Mouse (Mus musculus): ENCODE data around the gene Ptn. TPM values are rescaled to one million over a fixed set of nuclear protein-coding genes. Genes with fewer than 3 reads are reported as not detected.
"Not testable (repeated sequence)": the region's sequence is repeated elsewhere in the genome, so short reads cannot be mapped to it uniquely, and the experiment has no call there.

The Ptn gene
- polyA plus RNA-seq, 1 experiment from 2014 or later = 293 TPM

DNA sequence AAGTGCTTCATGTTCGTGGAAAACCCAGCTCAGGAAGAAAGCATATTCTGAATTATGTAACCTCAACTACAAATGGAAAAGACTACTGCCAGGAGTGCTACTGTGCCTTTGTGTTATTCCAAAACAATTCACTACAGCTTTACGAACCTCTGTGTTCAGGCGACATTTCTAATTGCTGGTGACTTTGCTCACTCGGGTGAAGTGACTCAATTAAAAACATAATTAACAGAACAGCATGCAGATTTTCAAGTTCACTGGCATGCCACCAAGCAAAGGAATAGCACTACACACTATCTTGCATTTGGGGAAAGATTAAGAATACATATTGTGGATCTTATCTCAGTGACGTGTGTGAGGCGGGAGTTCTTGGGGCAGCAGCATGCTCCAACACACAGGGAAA is 57.1 kb downstream of the Ptn start:
- Histone ChIP-seq H3K27ac (ENCODE audit: low read depth, low read length) (no peak overlapping the region), H3K9ac (ENCODE audit: low read depth, low read length) (no peak overlapping the region), H3K36me3 (ENCODE audit: control insufficient read depth, insufficient read depth, low read length) (peaks cover 6% of the 10 kb centered on the region), H3K27me3 (ENCODE audit: control insufficient read depth, insufficient read depth, low read length) (no peaks in the 10 kb centered on the region), H3K4me2 (replicated peaks; ENCODE audit: low read depth, low read length) (no peak overlapping the region), H3K9me3 (ENCODE audit: control insufficient read depth, low read length) (no peaks in the 10 kb centered on the region), H3K4me3 (ENCODE audit: low read length) (no peak overlapping the region), H3K4me1 (ENCODE audit: control insufficient read depth, insufficient read depth, low read length) (no peaks in the 10 kb centered on the region)
- WGBS = 69% methylated on average over 6 of the region's 6 CpGs
- no peak for ATAC-seq (ENCODE audit: low FRiP score, low TSS enrichment)

DNA sequence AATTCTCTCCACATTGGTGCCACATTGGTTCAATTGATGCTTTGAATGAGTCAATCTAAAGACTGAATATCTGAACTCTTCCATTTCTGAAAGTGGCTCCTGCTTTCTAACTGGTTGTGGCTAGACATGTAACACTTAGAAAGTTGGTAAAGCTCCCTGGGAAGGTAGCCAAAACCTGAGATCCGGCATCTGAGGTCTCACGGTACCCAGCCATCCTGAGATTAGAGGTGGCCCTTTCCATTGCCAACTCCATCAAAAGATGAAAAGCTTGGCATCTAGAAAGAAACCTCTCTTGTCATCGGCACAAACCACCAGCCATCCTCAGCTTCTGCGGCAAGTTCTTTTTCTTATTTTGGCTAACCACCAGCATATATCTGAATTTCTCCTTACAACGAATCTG is 70.2 kb downstream of the Ptn start:
- Histone ChIP-seq H3K27me3 (ENCODE audit: control insufficient read depth, insufficient read depth, low read length) (no peaks in the 10 kb centered on the region), H3K4me3 (ENCODE audit: low read length) (no peak overlapping the region), H3K9ac (ENCODE audit: low read depth, low read length) (no peak overlapping the region), H3K4me1 (ENCODE audit: control insufficient read depth, insufficient read depth, low read length) (no peaks in the 10 kb centered on the region), H3K9me3 (ENCODE audit: control insufficient read depth, low read length) (no peaks in the 10 kb centered on the region), H3K27ac (ENCODE audit: low read depth, low read length) (no peak overlapping the region), H3K36me3 (ENCODE audit: control insufficient read depth, insufficient read depth, low read length) (peaks cover 50% of the 10 kb centered on the region), H3K4me2 (replicated peaks; ENCODE audit: low read depth, low read length) (no peak overlapping the region)
- 94% methylated on average over 5 of the region's 5 CpGs for WGBS
- no peak for ATAC-seq (ENCODE audit: low FRiP score, low TSS enrichment)

DNA sequence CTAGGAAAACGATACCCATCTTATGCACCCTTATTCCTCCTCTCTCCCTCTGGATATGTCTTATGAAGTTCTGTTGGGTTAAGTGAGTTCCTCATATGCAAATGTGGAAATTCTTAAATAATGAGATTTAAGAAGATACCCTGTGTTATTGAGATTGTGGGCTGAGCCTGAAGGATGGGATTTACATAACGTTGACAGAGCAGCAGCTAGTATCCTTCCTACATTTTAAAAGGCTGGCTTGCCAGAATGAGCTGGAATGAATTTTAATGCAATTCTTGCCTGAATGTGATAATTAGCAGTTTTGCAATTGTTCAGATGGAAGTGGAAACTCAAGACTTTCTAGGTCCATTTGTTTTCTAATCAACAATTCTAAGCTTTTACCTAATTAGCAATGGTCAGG is 73.3 kb downstream of the Ptn start:
- Histone ChIP-seq H3K9me3 (ENCODE audit: control insufficient read depth, low read length) (0 out of 2 replicates have a peak, but pooled peaks cover 6% of the 10 kb centered on the region), H3K9ac (ENCODE audit: low read depth, low read length) (no peak overlapping the region), H3K27ac (ENCODE audit: low read depth, low read length) (no peak overlapping the region), H3K36me3 (ENCODE audit: control insufficient read depth, insufficient read depth, low read length) (peaks cover 40% of the 10 kb centered on the region), H3K4me2 (replicated peaks; ENCODE audit: low read depth, low read length) (no peak overlapping the region), H3K4me3 (ENCODE audit: low read length) (no peak overlapping the region), H3K27me3 (ENCODE audit: control insufficient read depth, insufficient read depth, low read length) (no peaks in the 10 kb centered on the region), H3K4me1 (ENCODE audit: control insufficient read depth, insufficient read depth, low read length) (no peaks in the 10 kb centered on the region)
- no peak for ATAC-seq (ENCODE audit: low FRiP score, low TSS enrichment)
- 72% methylated on average over 2 of the region's 2 CpGs for WGBS

DNA sequence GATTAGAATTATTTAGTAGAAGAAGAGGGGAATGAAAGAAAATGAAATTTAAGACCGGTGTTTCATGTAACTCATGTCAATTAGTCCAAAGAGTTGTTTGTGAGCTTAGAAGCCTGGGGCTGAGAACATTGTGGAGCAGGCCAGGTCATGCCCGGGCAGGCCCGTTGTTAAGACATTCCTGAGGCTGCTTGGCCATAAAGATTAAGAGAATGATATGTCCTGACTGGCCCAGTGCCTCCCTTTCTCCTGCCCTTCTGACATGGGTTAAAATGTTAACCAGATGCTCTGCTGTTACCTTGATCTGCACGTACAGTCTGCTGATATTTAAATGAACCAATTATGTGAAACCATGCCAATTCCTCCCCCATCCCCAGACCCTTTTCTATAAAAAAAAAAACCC is 74.4 kb downstream of the Ptn start:
- not testable (repeated sequence) for H3K9ac ChIP-seq (ENCODE audit: low read depth, low read length); H3K27me3 ChIP-seq (ENCODE audit: control insufficient read depth, insufficient read depth, low read length); H3K4me1 ChIP-seq (ENCODE audit: control insufficient read depth, insufficient read depth, low read length); H3K27ac ChIP-seq (ENCODE audit: low read depth, low read length); ATAC-seq (ENCODE audit: low FRiP score, low TSS enrichment); H3K4me2 ChIP-seq (replicated peaks; ENCODE audit: low read depth, low read length); H3K4me3 ChIP-seq (ENCODE audit: low read length)
- Histone ChIP-seq H3K36me3 (ENCODE audit: control insufficient read depth, insufficient read depth, low read length) (peaks cover 41% of the 10 kb centered on the region), H3K9me3 (ENCODE audit: control insufficient read depth, low read length) (peaks cover 18% of the 10 kb centered on the region)
- 55% methylated on average over 4 of the region's 4 CpGs for WGBS

- WGBS = 93% methylated on average over 7 of the region's 7 CpGs
- H3K9me3 ChIP-seq (ENCODE audit: control insufficient read depth, low read length) = peaks cover 20% of the 10 kb centered on the region
- not testable (repeated sequence) for ATAC-seq (ENCODE audit: low FRiP score, low TSS enrichment); H3K4me3 ChIP-seq (ENCODE audit: low read length); H3K27me3 ChIP-seq (ENCODE audit: control insufficient read depth, insufficient read depth, low read length); H3K4me2 ChIP-seq (replicated peaks; ENCODE audit: low read depth, low read length); H3K27ac ChIP-seq (ENCODE audit: low read depth, low read length); H3K9ac ChIP-seq (ENCODE audit: low read depth, low read length); H3K4me1 ChIP-seq (ENCODE audit: control insufficient read depth, insufficient read depth, low read length)
- peaks cover 21% of the 10 kb centered on the region; the same call in 1 of the 2 replicates for H3K36me3 ChIP-seq (ENCODE audit: control insufficient read depth, insufficient read depth, low read length)
Measured at GRCm38 (mm10) chr6:36729811-36730210, 80.2 kb downstream of the Ptn start.

DNA sequence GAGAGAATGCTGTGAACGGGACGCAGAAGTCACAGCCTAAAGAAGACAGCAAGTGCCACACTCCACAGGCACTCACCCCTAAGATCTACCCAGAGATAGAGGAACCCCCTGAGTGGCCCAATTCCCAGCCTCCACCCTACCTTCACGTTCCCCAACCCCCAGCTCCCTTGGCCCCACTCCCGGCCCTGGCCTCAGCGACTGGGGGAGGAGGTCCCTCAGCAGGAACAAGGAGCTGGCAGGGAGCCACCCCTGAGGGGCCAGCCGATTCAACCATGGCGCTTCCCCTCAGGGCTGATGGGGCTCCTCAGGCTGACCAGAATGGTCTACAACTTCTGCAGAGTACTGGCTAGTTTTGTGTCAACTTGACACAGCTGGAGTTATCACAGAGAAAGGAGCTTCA is 81.9 kb downstream of the Ptn start:
- 74% methylated on average over 7 of the region's 7 CpGs for WGBS
- Histone ChIP-seq H3K4me2 (replicated peaks; ENCODE audit: low read depth, low read length) (no peak overlapping the region), H3K4me1 (ENCODE audit: control insufficient read depth, insufficient read depth, low read length) (peaks cover 2% of the 10 kb centered on the region; the same call in 1 of the 2 replicates), H3K36me3 (ENCODE audit: control insufficient read depth, insufficient read depth, low read length) (peaks cover 15% of the 10 kb centered on the region; the same call in 1 of the 2 replicates), H3K4me3 (ENCODE audit: low read length) (no peak overlapping the region), H3K27ac (ENCODE audit: low read depth, low read length) (no peak overlapping the region), H3K9me3 (ENCODE audit: control insufficient read depth, low read length) (peaks cover 20% of the 10 kb centered on the region), H3K9ac (ENCODE audit: low read depth, low read length) (no peak overlapping the region), H3K27me3 (ENCODE audit: control insufficient read depth, insufficient read depth, low read length) (no peaks in the 10 kb centered on the region)
- ATAC-seq (ENCODE audit: low FRiP score, low TSS enrichment) = no peak

- H3K36me3 ChIP-seq (ENCODE audit: control insufficient read depth, insufficient read depth, low read length) = no peaks in the 10 kb centered on the region; the same call in 1 of the 2 replicates
- H3K4me3 ChIP-seq (ENCODE audit: low read length) = no peak overlapping the region
- no peak overlapping the region for H3K4me2 ChIP-seq (replicated peaks; ENCODE audit: low read depth, low read length)
- H3K27ac ChIP-seq (ENCODE audit: low read depth, low read length) = no peak overlapping the region
- peaks cover 3% of the 10 kb centered on the region; the same call in 1 of the 2 replicates for H3K9me3 ChIP-seq (ENCODE audit: control insufficient read depth, low read length)
- no peak overlapping the region for H3K9ac ChIP-seq (ENCODE audit: low read depth, low read length)
- no peaks in the 10 kb centered on the region for H3K27me3 ChIP-seq (ENCODE audit: control insufficient read depth, insufficient read depth, low read length)
- no peak for ATAC-seq (ENCODE audit: low FRiP score, low TSS enrichment)
- peaks cover 5% of the 10 kb centered on the region; the same call in 1 of the 2 replicates for H3K4me1 ChIP-seq (ENCODE audit: control insufficient read depth, insufficient read depth, low read length)
- WGBS = 72% methylated on average over 3 of the region's 3 CpGs
Measured at GRCm38 (mm10) chr6:36725509-36726160, 84.4 kb downstream of the Ptn start.

DNA sequence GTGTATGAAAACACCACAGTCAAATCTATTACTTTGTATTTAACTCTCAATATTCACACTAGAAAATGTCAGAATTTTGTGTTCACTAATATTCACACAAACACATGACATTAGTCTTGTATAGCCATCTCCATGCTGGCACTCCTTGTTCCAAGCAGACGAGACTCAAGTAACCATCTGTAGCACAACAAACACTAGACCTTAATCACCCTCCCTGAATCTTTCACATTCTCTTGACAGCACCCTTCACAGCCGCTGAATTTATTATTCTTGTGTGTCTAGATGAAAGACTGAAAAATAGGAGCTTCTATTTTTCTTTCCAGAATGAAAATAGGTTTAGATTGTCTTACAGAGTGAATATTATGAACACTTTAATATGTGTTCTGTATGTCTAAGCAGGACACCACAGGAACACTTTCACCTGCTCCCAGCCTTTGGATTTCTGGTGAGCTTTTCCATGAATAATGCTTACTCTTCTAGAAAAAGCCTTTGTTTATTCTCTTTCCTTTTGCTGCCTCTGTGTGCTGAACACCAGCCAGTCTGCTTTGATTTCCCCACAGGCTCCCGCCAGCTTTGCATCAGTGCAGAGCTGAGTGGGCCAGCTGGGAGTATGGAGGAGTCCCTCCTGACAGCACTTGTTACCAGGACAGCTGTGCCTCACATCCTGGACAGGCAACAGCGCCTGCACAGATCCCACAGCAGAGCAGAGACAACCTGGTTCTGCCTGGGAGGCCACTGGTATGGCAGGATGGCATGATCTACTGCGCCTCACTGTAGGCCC is 87.1 kb downstream of the Ptn start:
- 39% methylated on average over 5 of the region's 5 CpGs for WGBS

DNA sequence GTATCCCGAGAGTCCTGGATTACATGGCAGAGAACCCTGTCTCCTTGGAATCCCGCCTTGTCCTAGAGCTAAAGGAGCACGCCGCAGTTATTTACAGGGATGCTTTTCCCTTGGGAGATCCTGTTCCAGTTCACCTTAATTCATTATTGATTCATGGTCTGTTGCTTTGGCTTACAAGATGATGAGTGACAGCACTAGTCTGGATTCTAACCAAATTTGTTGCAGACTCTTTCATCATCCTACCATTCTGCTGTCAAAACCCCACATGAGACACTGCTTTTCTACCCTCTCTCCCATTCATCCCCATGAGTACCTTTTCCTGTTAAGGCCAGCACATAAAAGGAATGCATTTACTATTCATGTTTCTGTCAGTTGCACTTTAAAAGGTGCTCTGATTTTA is 96.7 kb downstream of the Ptn start:
- Histone ChIP-seq H3K27ac (ENCODE audit: low read depth, low read length) (no peak overlapping the region), H3K27me3 (ENCODE audit: control insufficient read depth, insufficient read depth, low read length) (no peaks in the 10 kb centered on the region), H3K4me1 (ENCODE audit: control insufficient read depth, insufficient read depth, low read length) (no peaks in the 10 kb centered on the region), H3K4me3 (ENCODE audit: low read length) (no peak overlapping the region), H3K36me3 (ENCODE audit: control insufficient read depth, insufficient read depth, low read length) (peaks cover 11% of the 10 kb centered on the region), H3K4me2 (replicated peaks; ENCODE audit: low read depth, low read length) (no peak overlapping the region), H3K9ac (ENCODE audit: low read depth, low read length) (no peak overlapping the region), H3K9me3 (ENCODE audit: control insufficient read depth, low read length) (no peaks in the 10 kb centered on the region)
- no peak for ATAC-seq (ENCODE audit: low FRiP score, low TSS enrichment)
- 96% methylated on average over 4 of the region's 4 CpGs for WGBS

More for the DNA sequence above, 87.1 kb downstream of the Ptn start:
- H3K36me3 ChIP-seq (ENCODE audit: control insufficient read depth, insufficient read depth, low read length) = no peaks in the 10 kb centered on the region; the same call in 1 of the 2 replicates
- peak; percentile 94 for ATAC-seq (ENCODE audit: low FRiP score, low TSS enrichment)
- H3K27me3 ChIP-seq (ENCODE audit: control insufficient read depth, insufficient read depth, low read length) = no peaks in the 10 kb centered on the region
- H3K4me2 ChIP-seq (replicated peaks; ENCODE audit: low read depth, low read length) = no peak overlapping the region
- H3K4me3 ChIP-seq (ENCODE audit: low read length) = no peak overlapping the region
- peaks cover 5% of the 10 kb centered on the region; the same call in 1 of the 2 replicates for H3K4me1 ChIP-seq (ENCODE audit: control insufficient read depth, insufficient read depth, low read length)
- no peaks in the 10 kb centered on the region for H3K9me3 ChIP-seq (ENCODE audit: control insufficient read depth, low read length)
- H3K27ac ChIP-seq (ENCODE audit: low read depth, low read length) = no peak overlapping the region
- no peak overlapping the region for H3K9ac ChIP-seq (ENCODE audit: low read depth, low read length)

Measured in kidney, embryonic 14.5 days (tissue).